Mouse (Mus musculus): ENCODE measurements around the gene Zfp622.
"Not testable (repeated sequence)": the region's sequence is repeated elsewhere in the genome, so short reads cannot be mapped to it uniquely, and the experiment has no call there.

The Zfp622 gene

GRCm38 (mm10) chr15:25966220-25966774 lies 17.9 kb upstream of the Zfp622 start:
- no peak for DNase-seq (ENCODE audit: inconsistent age in 2 of 2, low spot score in 1 of 2)

- no peak for DNase-seq (ENCODE audit: inconsistent age in 2 of 2, low spot score in 1 of 2)
Measured at GRCm38 (mm10) chr15:25971596-25971995, 12.6 kb upstream of the Zfp622 start.

GRCm38 (mm10) chr15:25972758-25973157 lies 11.4 kb upstream of the Zfp622 start:
- DNase-seq (ENCODE audit: inconsistent age in 2 of 2, low spot score in 1 of 2) = no peak

GRCm38 (mm10) chr15:25974352-25974751 lies 9.8 kb upstream of the Zfp622 start:
- no peak for DNase-seq (ENCODE audit: inconsistent age in 2 of 2, low spot score in 1 of 2)

GRCm38 (mm10) chr15:25975810-25976209 lies 8.4 kb upstream of the Zfp622 start:
- DNase-seq (ENCODE audit: inconsistent age in 2 of 2, low spot score in 1 of 2) = no peak

- DNase-seq (ENCODE audit: inconsistent age in 2 of 2, low spot score in 1 of 2) = not testable (repeated sequence)
Measured at GRCm38 (mm10) chr15:25983614-25984013, 552 bp upstream of the Zfp622 start.

- DNase-seq (ENCODE audit: inconsistent age in 2 of 2, low spot score in 1 of 2) = peak in 1 of 2 experiments; percentile 64
Measured at GRCm38 (mm10) chr15:25984734-25985492, 747 bp downstream of the Zfp622 start.

- peak; percentile 51 to 89 for DNase-seq (ENCODE audit: inconsistent age in 2 of 2, low spot score in 1 of 2)
Measured at GRCm38 (mm10) chr15:25992992-25993727, 9.0 kb downstream of the Zfp622 start.

GRCm38 (mm10) chr15:25995521-25995920 lies 11.4 kb downstream of the Zfp622 start:
- DNase-seq (ENCODE audit: inconsistent age in 2 of 2, low spot score in 1 of 2) = peak in 1 of 2 experiments; percentile 48

GRCm38 (mm10) chr15:25999545-25999944 lies 15.4 kb downstream of the Zfp622 start:
- not testable (repeated sequence) for DNase-seq (ENCODE audit: inconsistent age in 2 of 2, low spot score in 1 of 2)

GRCm38 (mm10) chr15:26008621-26009020 lies 24.5 kb downstream of the Zfp622 start:
- peak in 1 of 2 experiments; percentile 74 for DNase-seq (ENCODE audit: inconsistent age in 2 of 2, low spot score in 1 of 2)

- DNase-seq (ENCODE audit: inconsistent age in 2 of 2, low spot score in 1 of 2) = no peak
Measured at GRCm38 (mm10) chr15:26012891-26013290, 28.7 kb downstream of the Zfp622 start.

GRCm38 (mm10) chr15:26015979-26016665 lies 32.0 kb downstream of the Zfp622 start:
- peak; percentile 15 to 58 for DNase-seq (ENCODE audit: inconsistent age in 2 of 2, low spot score in 1 of 2)

GRCm38 (mm10) chr15:26021721-26022120 lies 37.6 kb downstream of the Zfp622 start:
- DNase-seq (ENCODE audit: inconsistent age in 2 of 2, low spot score in 1 of 2) = no peak

- DNase-seq (ENCODE audit: inconsistent age in 2 of 2, low spot score in 1 of 2) = no peak
Measured at GRCm38 (mm10) chr15:26022636-26023035, 38.5 kb downstream of the Zfp622 start.

GRCm38 (mm10) chr15:26031692-26032091 lies 47.5 kb downstream of the Zfp622 start:
- DNase-seq (ENCODE audit: inconsistent age in 2 of 2, low spot score in 1 of 2) = peak; percentile 82 to 94

- DNase-seq (ENCODE audit: inconsistent age in 2 of 2, low spot score in 1 of 2) = no peak
Measured at GRCm38 (mm10) chr15:26040567-26040966, 56.4 kb downstream of the Zfp622 start.

- DNase-seq (ENCODE audit: inconsistent age in 2 of 2, low spot score in 1 of 2) = no peak
Measured at GRCm38 (mm10) chr15:26041196-26041947, 57.2 kb downstream of the Zfp622 start.
